Mouse (Mus musculus) heart, embryonic 16.5 days (tissue): ENCODE data around the gene Srpk1. TPM values are rescaled to one million over a fixed set of nuclear protein-coding genes. Genes with fewer than 3 reads are reported as not detected.

Experiments
- ATAC-seq: fragments of 200-750 bp; cut with Nextera tagmentation; replicated peaks from 2 replicates; pipeline ENCODE4 v1.8.0; 2017; ENCODE audit warnings: moderate number of reproducible peaks; ENCODE audit not compliant: insufficient read depth, low FRiP score; ENCODE audit errors: extremely low read depth
- H3K27ac ChIP-seq: fragments of 300-500 bp; sonication (generic); 2 replicates; pipeline ENCODE4 v1.5.1; 2014; ENCODE audit warnings: mild to moderate bottlenecking, low read length, control low read depth, moderate library complexity
- H3K27me3 ChIP-seq: fragments of 300-500 bp; sonication (generic); 2 replicates; pipeline ENCODE4 v1.6.1; 2014; ENCODE audit warnings: low read length, mixed read lengths; ENCODE audit not compliant: control insufficient read depth, insufficient read depth
- H3K36me3 ChIP-seq: fragments of 300-500 bp; sonication (generic); 2 replicates; pipeline ENCODE4 v1.6.1; 2014; ENCODE audit not compliant: control insufficient read depth, insufficient read depth
- H3K4me1 ChIP-seq: fragments of 300-500 bp; sonication (generic); 2 replicates; pipeline ENCODE4 v1.6.1; 2014; ENCODE audit warnings: low read length, mixed read lengths; ENCODE audit not compliant: control insufficient read depth, insufficient read depth
- H3K4me2 ChIP-seq: fragments of 300-500 bp; sonication (generic); 2 replicates; pipeline ENCODE4 v1.6.1; 2014; ENCODE audit warnings: low read depth, mild to moderate bottlenecking, control low read depth, low read length
- H3K4me3 ChIP-seq: fragments of 300-500 bp; sonication (generic); 2 replicates; pipeline ENCODE4 v1.5.1; 2014; ENCODE audit warnings: mild to moderate bottlenecking, control low read depth, low read length
- H3K9ac ChIP-seq: fragments of 300-500 bp; sonication (generic); 2 replicates; pipeline ENCODE4 v1.6.1; 2014; ENCODE audit warnings: low read length, control low read depth
- H3K9me3 ChIP-seq: fragments of 300-500 bp; sonication (generic); replicated peaks from 2 replicates; pipeline ENCODE4 v1.6.1; 2016; ENCODE audit warnings: low read length; ENCODE audit not compliant: control insufficient read depth
- WGBS: fragments of 180-500 bp; shearing (Covaris S2); extraction: QIAGEN DNeasy Blood & Tissue Kit; methylation state at CpG from one replicate; pipeline ENCODE4 v1.1.7; 2014; 5-methylcytosine and 5-hydroxymethylcytosine counted together
- polyA plus RNA-seq: library from polyadenylated mRNA; unstranded; fragments of >200 nt; fragmentation: Nextera tagmentation; extraction: Ambion mirVana; gene quantifications from 2 replicates; pipeline ENCODE4 v1.2.1, GENCODE M21; 2015

The Srpk1 gene
- polyA plus RNA-seq, 1 experiment from 2014 or later = 44.9 TPM

GRCm38 (mm10) chr17:28593965-28594364 lies 28.5 kb downstream of the Srpk1 start:
- H3K27me3 ChIP-seq = no peaks in the 10 kb centered on the region
- no peak overlapping the region for H3K27ac ChIP-seq
- no peaks in the 10 kb centered on the region for H3K9me3 ChIP-seq
- no peak overlapping the region for H3K9ac ChIP-seq
- no peak overlapping the region for H3K4me2 ChIP-seq
- 45% methylated on average over 4 of the region's 4 CpGs for WGBS
- H3K4me1 ChIP-seq = peaks cover 21% of the 10 kb centered on the region
- no peak for ATAC-seq
- no peak overlapping the region for H3K4me3 ChIP-seq
- peaks cover 50% of the 10 kb centered on the region for H3K36me3 ChIP-seq

GRCm38 (mm10) chr17:28592998-28593397 lies 29.5 kb downstream of the Srpk1 start:
- no peaks in the 10 kb centered on the region for H3K9me3 ChIP-seq
- 8% methylated on average over 4 of the region's 4 CpGs for WGBS
- H3K4me2 ChIP-seq = no peak overlapping the region
- H3K4me1 ChIP-seq = peaks cover 21% of the 10 kb centered on the region
- no peak overlapping the region for H3K9ac ChIP-seq
- H3K36me3 ChIP-seq = peaks cover 52% of the 10 kb centered on the region
- no peaks in the 10 kb centered on the region for H3K27me3 ChIP-seq
- peak overlapping the region; percentile 37; the same call in 1 of the 2 replicates for H3K27ac ChIP-seq
- no peak overlapping the region for H3K4me3 ChIP-seq
- ATAC-seq = no peak; the same call in 1 of the 2 replicates

GRCm38 (mm10) chr17:28591476-28591875 lies 31.0 kb downstream of the Srpk1 start:
- H3K9me3 ChIP-seq = no peaks in the 10 kb centered on the region
- no peak overlapping the region for H3K4me3 ChIP-seq
- peak; percentile 77 for ATAC-seq
- H3K4me1 ChIP-seq = peaks cover 21% of the 10 kb centered on the region
- no peak overlapping the region for H3K4me2 ChIP-seq
- peaks cover 48% of the 10 kb centered on the region for H3K36me3 ChIP-seq
- H3K27ac ChIP-seq = peak overlapping the region; percentile 70
- 39% methylated on average over 5 of the region's 5 CpGs for WGBS
- no peak overlapping the region for H3K9ac ChIP-seq
- H3K27me3 ChIP-seq = no peaks in the 10 kb centered on the region

GRCm38 (mm10) chr17:28590596-28590995 lies 31.9 kb downstream of the Srpk1 start:
- H3K27ac ChIP-seq = peak overlapping the region; percentile 70
- H3K36me3 ChIP-seq = peaks cover 42% of the 10 kb centered on the region
- no peaks in the 10 kb centered on the region for H3K27me3 ChIP-seq

GRCm38 (mm10) chr17:28588591-28588990 lies 33.9 kb downstream of the Srpk1 start:
- H3K4me3 ChIP-seq = no peak overlapping the region
- H3K36me3 ChIP-seq = peaks cover 42% of the 10 kb centered on the region
- H3K4me1 ChIP-seq = peaks cover 21% of the 10 kb centered on the region
- ATAC-seq = no peak
- no peaks in the 10 kb centered on the region for H3K27me3 ChIP-seq
- H3K27ac ChIP-seq = no peak overlapping the region
- no peaks in the 10 kb centered on the region for H3K9me3 ChIP-seq
- H3K4me2 ChIP-seq = no peak overlapping the region
- H3K9ac ChIP-seq = no peak overlapping the region
- 71% methylated on average over 2 of the region's 2 CpGs for WGBS

More at GRCm38 (mm10) chr17:28590596-28590995, 31.9 kb downstream of the Srpk1 start:
- Histone ChIP-seq H3K9me3 (no peaks in the 10 kb centered on the region), H3K4me1 (peaks cover 21% of the 10 kb centered on the region), H3K9ac (no peak overlapping the region), H3K4me3 (no peak overlapping the region), H3K4me2 (no peak overlapping the region)
- WGBS = 76% methylated on average over 3 of the region's 3 CpGs
- ATAC-seq = no peak

GRCm38 (mm10) chr17:28586509-28586908 lies 36.0 kb downstream of the Srpk1 start:
- H3K4me1 ChIP-seq = peaks cover 8% of the 10 kb centered on the region
- no peak overlapping the region for H3K4me2 ChIP-seq
- ATAC-seq = no peak
- no peak overlapping the region for H3K9ac ChIP-seq
- H3K4me3 ChIP-seq = no peak overlapping the region
- H3K27me3 ChIP-seq = no peaks in the 10 kb centered on the region; the same call in 1 of the 2 replicates
- no peak overlapping the region for H3K27ac ChIP-seq
- 80% methylated on average over 3 of the region's 3 CpGs for WGBS
- peaks cover 27% of the 10 kb centered on the region for H3K36me3 ChIP-seq
- no peaks in the 10 kb centered on the region for H3K9me3 ChIP-seq

GRCm38 (mm10) chr17:28581056-28581455 lies 41.5 kb downstream of the Srpk1 start:
- Histone ChIP-seq H3K36me3 (no peaks in the 10 kb centered on the region), H3K27me3 (no peaks in the 10 kb centered on the region; the same call in 1 of the 2 replicates), H3K27ac (no peak overlapping the region), H3K4me3 (no peak overlapping the region), H3K9ac (no peak overlapping the region), H3K4me1 (no peaks in the 10 kb centered on the region), H3K9me3 (no peaks in the 10 kb centered on the region), H3K4me2 (no peak overlapping the region)
- ATAC-seq = no peak
- WGBS = 53% methylated on average over 2 of the region's 2 CpGs

GRCm38 (mm10) chr17:28580396-28580795 lies 42.1 kb downstream of the Srpk1 start:
- H3K27me3 ChIP-seq = no peaks in the 10 kb centered on the region; the same call in 1 of the 2 replicates
- no peak for ATAC-seq
- WGBS = 5% methylated on average over 9 of the region's 9 CpGs

GRCm38 (mm10) chr17:28575244-28576125 lies 47.0 kb downstream of the Srpk1 start, which contains the start of gene Lhfpl5:
TSS of gene Lhfpl5 (plus strand) at chr17:28575641.
- Histone ChIP-seq H3K9me3 (no peaks in the 10 kb centered on the region), H3K27me3 (no peaks in the 10 kb centered on the region), H3K4me2 (peak within 1 kb of the TSS; percentile 39), H3K9ac (no peak within 1 kb of the TSS), H3K36me3 (no peaks in the 10 kb centered on the region), H3K27ac (no peak within 1 kb of the TSS), H3K4me3 (peak within 1 kb of the TSS; percentile 1; the same call in 1 of the 2 replicates), H3K4me1 (no peaks in the 10 kb centered on the region)
- peak; percentile 69 for ATAC-seq
- WGBS = 16% methylated on average over 50 of the region's 50 CpGs

More at GRCm38 (mm10) chr17:28580396-28580795, 42.1 kb downstream of the Srpk1 start:
- Histone ChIP-seq H3K27ac (no peak overlapping the region), H3K36me3 (no peaks in the 10 kb centered on the region), H3K4me3 (no peak overlapping the region), H3K9me3 (no peaks in the 10 kb centered on the region), H3K4me1 (no peaks in the 10 kb centered on the region), H3K9ac (no peak overlapping the region), H3K4me2 (no peak overlapping the region)
